Mouse (Mus musculus): Measurements from ENCODE around the gene Dupd1. TPM values are rescaled to one million over a fixed set of nuclear protein-coding genes. Genes with fewer than 3 reads are reported as not detected.
A peak's percentile ranks its signal among the peaks of the same experiment; 100 is the strongest.

The Dupd1 gene
- polyA plus RNA-seq, 1 experiment = 0.24 TPM

- Histone ChIP-seq H3K27me3 (ENCODE audit: control insufficient read depth, insufficient read depth, low read length) (no peaks in the 10 kb centered on the region), H3K4me1 (replicated peaks; ENCODE audit: control insufficient read depth, insufficient read depth, low read length) (no peaks in the 10 kb centered on the region), H3K27ac (ENCODE audit: control insufficient read depth, insufficient read depth, low read length) (no peak overlapping the region), H3K36me3 (ENCODE audit: control insufficient read depth, insufficient read depth, low read length) (peaks cover 27% of the 10 kb centered on the region), H3K4me3 (ENCODE audit: control insufficient read depth, insufficient read depth, low read length) (no peak overlapping the region)
- WGBS = 95% methylated on average over 11 of the region's 11 CpGs
- no peak for TF ChIP-seq POLR2A (IDR thresholded peaks at IDR 0.05; ENCODE audit: control insufficient read depth, extremely low read depth, insufficient read depth, low read length, poor library complexity)
- TF ChIP-seq CTCF (IDR thresholded peaks at IDR 0.05; ENCODE audit: borderline replicate concordance, control insufficient read depth, extremely low read depth, insufficient read depth, low read length, poor library complexity) = no peak
- no peak for DNase-seq
Measured at GRCm38 (mm10) chr14:21669633-21670421, 44.5 kb downstream of the Dupd1 start.

- TF ChIP-seq CTCF (IDR thresholded peaks at IDR 0.05; ENCODE audit: borderline replicate concordance, control insufficient read depth, extremely low read depth, insufficient read depth, low read length, poor library complexity) (no peak), POLR2A (IDR thresholded peaks at IDR 0.05; ENCODE audit: control insufficient read depth, extremely low read depth, insufficient read depth, low read length, poor library complexity) (no peak)
- 95% methylated on average over 11 of the region's 11 CpGs for WGBS
Measured at GRCm38 (mm10) chr14:21669218-21669617, 45.2 kb downstream of the Dupd1 start.

GRCm38 (mm10) chr14:21662465-21663142 is 51.8 kb downstream of the Dupd1 start:
- Histone ChIP-seq H3K27me3 (ENCODE audit: control insufficient read depth, insufficient read depth, low read length) (no peaks in the 10 kb centered on the region), H3K27ac (ENCODE audit: control insufficient read depth, insufficient read depth, low read length) (no peak overlapping the region), H3K36me3 (ENCODE audit: control insufficient read depth, insufficient read depth, low read length) (peaks cover 22% of the 10 kb centered on the region), H3K4me1 (replicated peaks; ENCODE audit: control insufficient read depth, insufficient read depth, low read length) (no peaks in the 10 kb centered on the region), H3K4me3 (ENCODE audit: control insufficient read depth, insufficient read depth, low read length) (no peak overlapping the region)
- 84% methylated on average over 8 of the region's 8 CpGs for WGBS
- no peak for TF ChIP-seq POLR2A (IDR thresholded peaks at IDR 0.05; ENCODE audit: control insufficient read depth, extremely low read depth, insufficient read depth, low read length, poor library complexity)
- TF ChIP-seq CTCF (IDR thresholded peaks at IDR 0.05; ENCODE audit: borderline replicate concordance, control insufficient read depth, extremely low read depth, insufficient read depth, low read length, poor library complexity) = no peak
- no peak for DNase-seq

More at GRCm38 (mm10) chr14:21669218-21669617, 45.2 kb downstream of the Dupd1 start:
- DNase-seq = no peak
- Histone ChIP-seq H3K4me1 (replicated peaks; ENCODE audit: control insufficient read depth, insufficient read depth, low read length) (no peaks in the 10 kb centered on the region), H3K27me3 (ENCODE audit: control insufficient read depth, insufficient read depth, low read length) (no peaks in the 10 kb centered on the region), H3K4me3 (ENCODE audit: control insufficient read depth, insufficient read depth, low read length) (no peak overlapping the region), H3K27ac (ENCODE audit: control insufficient read depth, insufficient read depth, low read length) (no peak overlapping the region), H3K36me3 (ENCODE audit: control insufficient read depth, insufficient read depth, low read length) (peaks cover 30% of the 10 kb centered on the region)

GRCm38 (mm10) chr14:21659652-21660051 is 54.7 kb downstream of the Dupd1 start:
- Histone ChIP-seq H3K36me3 (ENCODE audit: control insufficient read depth, insufficient read depth, low read length) (peaks cover 16% of the 10 kb centered on the region), H3K27me3 (ENCODE audit: control insufficient read depth, insufficient read depth, low read length) (no peaks in the 10 kb centered on the region), H3K27ac (ENCODE audit: control insufficient read depth, insufficient read depth, low read length) (no peak overlapping the region), H3K4me1 (replicated peaks; ENCODE audit: control insufficient read depth, insufficient read depth, low read length) (no peaks in the 10 kb centered on the region), H3K4me3 (ENCODE audit: control insufficient read depth, insufficient read depth, low read length) (no peak overlapping the region)
- TF ChIP-seq CTCF (IDR thresholded peaks at IDR 0.05; ENCODE audit: borderline replicate concordance, control insufficient read depth, extremely low read depth, insufficient read depth, low read length, poor library complexity) = peak; percentile 37; the same call in 1 of the 2 replicates
- TF ChIP-seq POLR2A (IDR thresholded peaks at IDR 0.05; ENCODE audit: control insufficient read depth, extremely low read depth, insufficient read depth, low read length, poor library complexity) = no peak
- DNase-seq = peak; percentile 66
- WGBS = 38% methylated on average over 5 of the region's 5 CpGs

- Histone ChIP-seq H3K27me3 (ENCODE audit: control insufficient read depth, insufficient read depth, low read length) (no peaks in the 10 kb centered on the region), H3K36me3 (ENCODE audit: control insufficient read depth, insufficient read depth, low read length) (peaks cover 14% of the 10 kb centered on the region), H3K27ac (ENCODE audit: control insufficient read depth, insufficient read depth, low read length) (no peak overlapping the region), H3K4me3 (ENCODE audit: control insufficient read depth, insufficient read depth, low read length) (no peak overlapping the region), H3K4me1 (replicated peaks; ENCODE audit: control insufficient read depth, insufficient read depth, low read length) (peaks cover 4% of the 10 kb centered on the region)
- WGBS = 90% methylated on average over 13 of the region's 13 CpGs
- TF ChIP-seq CTCF (IDR thresholded peaks at IDR 0.05; ENCODE audit: borderline replicate concordance, control insufficient read depth, extremely low read depth, insufficient read depth, low read length, poor library complexity) (no peak), POLR2A (IDR thresholded peaks at IDR 0.05; ENCODE audit: control insufficient read depth, extremely low read depth, insufficient read depth, low read length, poor library complexity) (no peak)
- no peak for DNase-seq
Measured at GRCm38 (mm10) chr14:21659155-21659554, 55.2 kb downstream of the Dupd1 start.

- peak; percentile 39 for DNase-seq
- WGBS = 9% methylated on average over 2 of the region's 2 CpGs
- H3K27me3 ChIP-seq (ENCODE audit: control insufficient read depth, insufficient read depth, low read length) = no peaks in the 10 kb centered on the region
Measured at GRCm38 (mm10) chr14:21653813-21654212, 60.6 kb downstream of the Dupd1 start.

More at GRCm38 (mm10) chr14:21653813-21654212, 60.6 kb downstream of the Dupd1 start:
- H3K27ac ChIP-seq (ENCODE audit: control insufficient read depth, insufficient read depth, low read length) = no peak overlapping the region
- H3K4me3 ChIP-seq (ENCODE audit: control insufficient read depth, insufficient read depth, low read length) = no peak overlapping the region
- TF ChIP-seq POLR2A (IDR thresholded peaks at IDR 0.05; ENCODE audit: control insufficient read depth, extremely low read depth, insufficient read depth, low read length, poor library complexity) = no peak
- TF ChIP-seq CTCF (IDR thresholded peaks at IDR 0.05; ENCODE audit: borderline replicate concordance, control insufficient read depth, extremely low read depth, insufficient read depth, low read length, poor library complexity) = no peak
- H3K36me3 ChIP-seq (ENCODE audit: control insufficient read depth, insufficient read depth, low read length) = no peaks in the 10 kb centered on the region
- H3K4me1 ChIP-seq (replicated peaks; ENCODE audit: control insufficient read depth, insufficient read depth, low read length) = peaks cover 10% of the 10 kb centered on the region

Data from thymus, adult 2 months (tissue).